Mouse (Mus musculus) heart, embryonic 10.5 days (tissue): ENCODE measurements around the gene Gm21721. TPM values are rescaled to one million over a fixed set of nuclear protein-coding genes. Genes with fewer than 3 reads are reported as not detected.
"Not testable (repeated sequence)": the region's sequence is repeated elsewhere in the genome, so short reads cannot be mapped to it uniquely, and the experiment has no call there.

ENCODE experiments used
- DNase-seq: peaks from one replicate; pipeline ENCODE4 v3.0.0-alpha.2; 2017; ENCODE audit warnings: low spot score
- H3K27ac ChIP-seq: fragments of 300-500 bp; sonication (generic); 2 replicates; pipeline ENCODE4 v1.5.1; 2016; ENCODE audit warnings: mild to moderate bottlenecking
- H3K27me3 ChIP-seq: fragments of 300-500 bp; sonication (generic); 2 replicates; pipeline ENCODE4 v1.6.1; 2016; ENCODE audit warnings: mild to moderate bottlenecking; ENCODE audit not compliant: poor library complexity, insufficient read depth, severe bottlenecking
- H3K36me3 ChIP-seq: fragments of 300-500 bp; sonication (generic); 2 replicates; pipeline ENCODE4 v1.6.1; 2016; ENCODE audit warnings: mild to moderate bottlenecking, moderate library complexity
- H3K4me1 ChIP-seq: fragments of 300-500 bp; sonication (generic); 2 replicates; pipeline ENCODE4 v1.6.1; 2016; ENCODE audit warnings: mild to moderate bottlenecking
- H3K4me3 ChIP-seq: fragments of 300-500 bp; sonication (generic); 2 replicates; pipeline ENCODE4 v1.5.1; 2016; ENCODE audit warnings: mild to moderate bottlenecking, moderate library complexity
- H3K9me3 ChIP-seq: fragments of 300-500 bp; sonication (generic); 2 replicates; pipeline ENCODE4 v1.6.1; 2016; ENCODE audit warnings: mild to moderate bottlenecking, moderate library complexity
- WGBS: fragments of 180-500 bp; shearing (Covaris S2); methylation state at CpG from one replicate; pipeline ENCODE4 v1.1.7; 2016; 5-methylcytosine and 5-hydroxymethylcytosine counted together
- polyA plus RNA-seq: library from polyadenylated mRNA; unstranded; fragments of >200 nt; fragmentation: Nextera tagmentation; extraction: Ambion mirVana; gene quantifications from 2 replicates; pipeline ENCODE4 v1.2.1, GENCODE M21; 2016

The Gm21721 gene
- polyA plus RNA-seq: not detected in 2 replicates

- not testable (repeated sequence) for H3K27me3 ChIP-seq, H3K9me3 ChIP-seq, H3K36me3 ChIP-seq, H3K4me3 ChIP-seq, H3K27ac ChIP-seq, DNase-seq, H3K4me1 ChIP-seq
- 20% methylated on average over 1 of the region's 2 CpGs for WGBS
Observed at GRCm38 (mm10) chrY:9202090-9202489, at the start of gene Gm21721. Gm21721 (minus strand) TSS chrY:9202190.

Other genes starting within 250 kb of the Gm21721 start
- not detected in 2 replicates for gene Gm21292, start 68.3 kb downstream of the Gm21721 start, polyA plus RNA-seq
- not detected in 2 replicates for gene Gm21812, start 145.0 kb upstream of the Gm21721 start, polyA plus RNA-seq
- not detected in 2 replicates for gene Gm21874, start 214.0 kb upstream of the Gm21721 start, polyA plus RNA-seq